Mouse (Mus musculus) liver, embryonic 14.5 days (tissue): ENCODE measurements around the gene Lipe. TPM values are rescaled to one million over a fixed set of nuclear protein-coding genes. Genes with fewer than 3 reads are reported as not detected.

Source experiments
- ATAC-seq: fragments of 200-750 bp; cut with Nextera tagmentation; 2 replicates; pipeline ENCODE4 v1.8.0; 2017; ENCODE audit warnings: moderate number of reproducible peaks, mild to moderate bottlenecking, moderate library complexity; ENCODE audit not compliant: insufficient read depth
- DNase-seq, 3 experiments: peaks; one replicate each; pipeline ENCODE4 v3.0.0-alpha.2; 2012 to 2013; ENCODE audit warnings: low read depth in 3 of 3, low spot score in 3 of 3
- H3K27ac ChIP-seq: fragments of 300-500 bp; sonication (generic); 2 replicates; pipeline ENCODE4 v1.5.1; 2014; ENCODE audit warnings: moderate library complexity, mild to moderate bottlenecking, control low read depth, inconsistent platforms
- H3K27me3 ChIP-seq: fragments of 300-500 bp; sonication (generic); 2 replicates; pipeline ENCODE4 v1.6.1; 2014; ENCODE audit warnings: mild to moderate bottlenecking, low read length, moderate library complexity; ENCODE audit not compliant: control insufficient read depth, insufficient read depth
- H3K36me3 ChIP-seq: fragments of 300-500 bp; sonication (generic); replicated peaks from 2 replicates; pipeline ENCODE4 v1.6.1; 2014; ENCODE audit warnings: low read depth; ENCODE audit not compliant: control insufficient read depth, insufficient read depth
- H3K4me1 ChIP-seq, 2 experiments: fragments of 200-500 bp in 1 of 2; fragments of 300-500 bp in 1 of 2; sonication (generic) in 1 of 2; replicated peaks; 2 replicates each; pipeline ENCODE4 v1.6.1; 2012 to 2014; ENCODE audit warnings: antibody characterized with exemption in 1 of 2, inconsistent platforms in 1 of 2, low read length in 1 of 2; ENCODE audit not compliant: control insufficient read depth in 2 of 2, insufficient read depth in 2 of 2
- H3K4me2 ChIP-seq: fragments of 300-500 bp; sonication (generic); 2 replicates; pipeline ENCODE4 v1.6.1; 2014; ENCODE audit warnings: low read depth, mild to moderate bottlenecking, control low read depth, moderate library complexity
- H3K4me3 ChIP-seq, 2 experiments: fragments of 200-500 bp in 1 of 2; fragments of 300-500 bp in 1 of 2; sonication (generic) in 1 of 2; 2 replicates each; pipeline ENCODE4 v1.5.1; 2012 to 2014; ENCODE audit warnings: low read depth in 2 of 2, low read length in 2 of 2, mild to moderate bottlenecking in 2 of 2, control low read depth in 1 of 2, inconsistent platforms in 1 of 2, moderate library complexity in 1 of 2; ENCODE audit not compliant: insufficient read depth in 1 of 2
- H3K9ac ChIP-seq: fragments of 300-500 bp; sonication (generic); replicated peaks from 2 replicates; pipeline ENCODE4 v1.6.1; 2014; ENCODE audit warnings: mild to moderate bottlenecking, control low read depth, moderate library complexity
- H3K9me3 ChIP-seq: fragments of 300-500 bp; sonication (generic); 2 replicates; pipeline ENCODE4 v1.6.1; 2016; ENCODE audit warnings: low read length, mixed read lengths; ENCODE audit not compliant: control insufficient read depth
- CTCF ChIP-seq: IDR thresholded peaks from 2 replicates; pipeline ENCODE4 v1.5.1; 2016; ENCODE audit warnings: antibody characterized with exemption, low read depth, control low read depth
- EP300 ChIP-seq: IDR thresholded peaks from 2 replicates; pipeline ENCODE4 v1.6.1; 2016; ENCODE audit warnings: antibody characterized with exemption, low read depth
- WGBS: fragments of 180-500 bp; shearing (Covaris S2); extraction: QIAGEN DNeasy Blood & Tissue Kit; methylation state at CpG from one replicate; pipeline ENCODE4 v1.1.7; 2014; ENCODE audit not compliant: insufficient replicate concordance; 5-methylcytosine and 5-hydroxymethylcytosine counted together
- polyA plus RNA-seq, 2 experiments: library from polyadenylated mRNA; depleted of rRNA in 1 of 2; stranded (reverse) in 1 of 2; unstranded in 1 of 2; fragments of >200 nt; fragmentation: Nextera tagmentation in 1 of 2; extraction: Ambion mirVana in 1 of 2; gene quantifications; 2 replicates each; pipeline versions ENCODE4 v1.2.1 to v1.2.3; 2012 to 2014

Gene Lipe
- polyA plus RNA-seq (2012; rRNA removed), result 2.3 TPM in 2 replicates
- polyA plus RNA-seq (2014; fragmentation: Nextera tagmentation; extraction: Ambion mirVana), result 0.38 and 0.72 TPM in 2 replicates

GRCm38 (mm10) chr7:25398610-25399009 is at the start of gene Lipe:
Lipe (minus strand) TSS chr7:25398710.
- DNase-seq, result no peak
- Histone ChIP-seq H3K36me3 (no peaks in the 10 kb centered on the region), H3K4me2 (no peak within 1 kb of the TSS), H3K9ac (no peak within 1 kb of the TSS), H3K9me3 (no peaks in the 10 kb centered on the region), H3K4me3 (no peak within 1 kb of the TSS), H3K27ac (no peak within 1 kb of the TSS), H3K4me1 (peaks cover 9 to 14% of the 10 kb centered on the region in 2 experiments), H3K27me3 (no peaks in the 10 kb centered on the region)
- no peak for ATAC-seq
- TF ChIP-seq CTCF, result no peak
- no peak for TF ChIP-seq EP300
- 83% methylated on average over 1 of the region's 1 CpGs for WGBS

- Histone ChIP-seq H3K4me1 (peaks cover 0 to 7% of the 10 kb centered on the region in 2 experiments; a peak in 1 of 4 replicates), H3K9me3 (no peaks in the 10 kb centered on the region), H3K36me3 (no peaks in the 10 kb centered on the region), H3K27me3 (no peaks in the 10 kb centered on the region), H3K4me3 (no peak overlapping the region), H3K27ac (peak overlapping the region; percentile 53), H3K9ac (no peak overlapping the region), H3K4me2 (no peak overlapping the region)
- ATAC-seq (no peak), DNase-seq (no peak)
- no peak for TF ChIP-seq CTCF
- no peak for TF ChIP-seq EP300
- WGBS, result 60% methylated on average over 6 of the region's 6 CpGs
These were observed 42.3 kb upstream of the Lipe start for GRCm38 (mm10) chr7:25440816-25441153.

- DNase-seq (peak in 2 of 3 experiments; percentile 20 to 31), ATAC-seq (peak; percentile 71)
- no peak for TF ChIP-seq CTCF
- no peak for TF ChIP-seq EP300
- peaks cover 0 to 7% of the 10 kb centered on the region in 2 experiments; a peak in 1 of 4 replicates for H3K4me1 ChIP-seq
- no peak overlapping the region for H3K9ac ChIP-seq
- no peaks in the 10 kb centered on the region for H3K27me3 ChIP-seq
- no peak overlapping the region for H3K4me3 ChIP-seq
- peak overlapping the region; percentile 53 for H3K27ac ChIP-seq
- H3K4me2 ChIP-seq, result no peak overlapping the region
- H3K36me3 ChIP-seq, result no peaks in the 10 kb centered on the region
- H3K9me3 ChIP-seq, result no peaks in the 10 kb centered on the region
- 70% methylated on average over 9 of the region's 9 CpGs for WGBS
These were observed 41.7 kb upstream of the Lipe start for GRCm38 (mm10) chr7:25439978-25440815.

- no peaks in the 10 kb centered on the region for H3K27me3 ChIP-seq
- DNase-seq, result no peak
- H3K4me2 ChIP-seq, result no peak overlapping the region
- no peaks in the 10 kb centered on the region for H3K9me3 ChIP-seq
- peaks cover 0 to 7% of the 10 kb centered on the region in 2 experiments; a peak in 1 of 4 replicates for H3K4me1 ChIP-seq
- 69% methylated on average over 8 of the region's 8 CpGs for WGBS
- no peak overlapping the region for H3K9ac ChIP-seq
- ATAC-seq, result no peak
- TF ChIP-seq EP300 (no peak), CTCF (no peak)
- no peak overlapping the region for H3K27ac ChIP-seq
- H3K4me3 ChIP-seq, result no peak overlapping the region
- H3K36me3 ChIP-seq, result no peaks in the 10 kb centered on the region
These were observed 40.8 kb upstream of the Lipe start for GRCm38 (mm10) chr7:25439124-25439822.

- no peak overlapping the region for H3K4me3 ChIP-seq
These were observed 38.2 kb upstream of the Lipe start for GRCm38 (mm10) chr7:25436704-25437103.

More at GRCm38 (mm10) chr7:25436704-25437103, 38.2 kb upstream of the Lipe start:
- TF ChIP-seq CTCF (no peak), EP300 (no peak)
- no peaks in the 10 kb centered on the region for H3K36me3 ChIP-seq
- no peak overlapping the region for H3K4me2 ChIP-seq
- H3K9me3 ChIP-seq, result no peaks in the 10 kb centered on the region
- 46% methylated on average over 2 of the region's 2 CpGs for WGBS
- H3K27me3 ChIP-seq, result no peaks in the 10 kb centered on the region
- no peak overlapping the region for H3K27ac ChIP-seq
- no peak overlapping the region for H3K9ac ChIP-seq
- DNase-seq, result no peak
- no peak for ATAC-seq
- H3K4me1 ChIP-seq, result peaks cover 0 to 7% of the 10 kb centered on the region in 2 experiments; a peak in 1 of 4 replicates
